Mouse (Mus musculus): ENCODE data around the gene Tle6. TPM values are rescaled to one million over a fixed set of nuclear protein-coding genes. Genes with fewer than 3 reads are reported as not detected.

Gene Tle6
- total RNA-seq, 4 experiments from 2014 or later: 10.3 to 17.2 (median 14.0) TPM

- DNase-seq (ENCODE audit: low spot score in 2 of 2): no peak
Observed at GRCm38 (mm10) chr10:81543633-81544032, 57.2 kb downstream of the Tle6 start.

- DNase-seq (ENCODE audit: low spot score in 2 of 2): no peak
Observed at GRCm38 (mm10) chr10:81542727-81543460, 58.0 kb downstream of the Tle6 start.

DNA sequence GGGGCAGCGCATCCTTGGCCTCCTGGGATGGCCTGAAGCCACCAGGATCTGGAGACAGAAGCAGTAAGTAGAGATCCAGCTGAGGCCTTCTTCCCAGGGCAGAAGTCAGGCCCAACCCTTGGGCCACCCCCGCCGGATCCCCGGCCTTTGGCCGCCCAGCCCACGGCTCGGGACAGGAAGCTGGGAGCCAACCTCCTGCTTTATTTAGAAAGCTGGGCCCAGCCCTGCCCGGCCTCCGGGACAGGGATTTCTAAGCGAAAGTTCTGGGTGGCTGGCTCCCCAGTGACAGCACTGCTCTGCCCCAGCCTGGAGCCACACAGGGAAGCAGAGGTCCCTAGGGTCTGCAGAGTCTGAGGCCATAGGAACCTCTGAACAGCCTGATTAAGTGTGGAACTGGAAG lies 59.1 kb downstream of the Tle6 start:
- DNase-seq (ENCODE audit: low spot score in 2 of 2): no peak

DNA sequence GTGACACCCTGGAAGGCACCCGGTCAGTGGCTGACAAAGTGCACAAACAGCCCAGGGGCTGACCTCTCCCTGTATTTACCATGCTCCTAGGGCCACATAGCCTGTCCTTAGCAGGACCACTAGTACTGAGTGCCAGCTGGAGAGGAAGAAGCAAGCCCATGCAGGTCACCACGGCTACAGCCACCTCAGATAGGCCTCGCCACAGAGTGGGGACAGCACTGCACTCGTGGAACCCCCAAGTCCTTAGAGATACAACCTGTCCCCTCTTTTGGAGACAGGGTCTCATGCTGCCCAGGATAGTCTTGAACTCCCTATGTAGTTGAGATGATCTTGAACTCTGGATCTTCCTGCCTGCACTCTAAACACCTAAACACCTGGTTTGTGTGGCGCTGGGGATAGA lies 59.5 kb downstream of the Tle6 start:
- DNase-seq (ENCODE audit: low spot score in 2 of 2): no peak

Other genes with a start within 250 kb of the Tle6 start
- gene Mfsd12, start 243.6 kb downstream of the Tle6 start, total RNA-seq (2022): 10 to 100 TPM; 36.8 to 42.2 (median 37.9) TPM
- gene 4930404N11Rik, start 235.3 kb downstream of the Tle6 start, total RNA-seq (2022): 1 to 10 TPM in 3 of 4 experiments, under 1 TPM in 1; 0.77 to 2.4 (median 1.2) TPM
- 10 to 100 TPM; 66.8 to 73.4 (median 70.6) TPM for gene Fzr1, start 222.6 kb downstream of the Tle6 start, total RNA-seq (2022)
- 10 to 100 TPM; 81.4 to 89.7 (median 85.5) TPM for gene Dohh, start 216.6 kb downstream of the Tle6 start, total RNA-seq (2022)
- 1 to 10 TPM; 2.0 to 5.2 (median 4.0) TPM for gene Gm48551, start 216.6 kb downstream of the Tle6 start, total RNA-seq (2022)
- gene Gm48552, start 212.1 kb downstream of the Tle6 start, total RNA-seq (2022): 1 to 10 TPM; 2.5 to 3.3 (median 2.6) TPM
- gene Smim24, start 208.0 kb downstream of the Tle6 start, total RNA-seq (2022): 1 to 10 TPM in 2 of 4 experiments, under 1 TPM in 2; 0.50 to 1.6 (median 0.84) TPM
- gene Nfic, start 145.4 kb downstream of the Tle6 start, total RNA-seq (2022): 10 to 100 TPM; 83.3 to 98.1 (median 85.4) TPM
- gene Celf5, start 118.4 kb downstream of the Tle6 start, total RNA-seq (2022): 100 to 1,000 TPM; 229 to 265 (median 242) TPM
- 10 to 100 TPM; 70.9 to 91.6 (median 73.7) TPM for gene Ncln, start 104.7 kb downstream of the Tle6 start, total RNA-seq (2022)
- gene S1pr4, start 100.9 kb downstream of the Tle6 start, total RNA-seq (2022): 1 to 10 TPM in 2 of 4 experiments, under 1 TPM in 2; 0.41 to 1.2 (median 0.89) TPM
- 1 to 10 TPM; 3.4 to 6.1 (median 5.3) TPM for gene Gna15, start 76.8 kb downstream of the Tle6 start, total RNA-seq (2022)
- gene Gna11, start 55.9 kb downstream of the Tle6 start, total RNA-seq (2022): 100 to 1,000 TPM in 3 of 4 experiments, 10 to 100 TPM in 1; 99.3 to 110 (median 101) TPM
- gene Aes, start 41.6 kb downstream of the Tle6 start, total RNA-seq (2022): 100 to 1,000 TPM; 719 to 760 (median 743) TPM
- gene Tle2, start 26.5 kb downstream of the Tle6 start, total RNA-seq (2022): 10 to 100 TPM; 36.2 to 42.3 (median 39.2) TPM
- 1 to 10 TPM; 3.3 to 5.4 (median 3.9) TPM for gene BC025920, start 5.2 kb upstream of the Tle6 start, total RNA-seq (2022)
- 10 to 100 TPM; 21.8 to 27.9 (median 25.2) TPM for gene Sirt6, start 26.7 kb upstream of the Tle6 start, total RNA-seq (2022)
- gene Ankrd24, start 27.5 kb upstream of the Tle6 start, total RNA-seq (2022): 10 to 100 TPM; 39.7 to 47.9 (median 43.1) TPM
- gene Gm10778, start 48.0 kb upstream of the Tle6 start, total RNA-seq (2022): 1 to 10 TPM; 2.7 to 5.4 (median 3.3) TPM
- 10 to 100 TPM in 3 of 4 experiments, 1 to 10 TPM in 1; 9.1 to 14.3 (median 11.6) TPM for gene Zfp433, start 103.8 kb upstream of the Tle6 start, total RNA-seq (2022)
- 10 to 100 TPM in 2 of 4 experiments, 1 to 10 TPM in 2; 7.0 to 11.3 (median 9.8) TPM for gene Gm3055, start 170.1 kb upstream of the Tle6 start, total RNA-seq (2022)
- gene Gm4767, start 211.1 kb upstream of the Tle6 start, total RNA-seq (2022): 1 to 10 TPM; 3.8 to 5.0 (median 4.4) TPM